Mouse (Mus musculus) ovary, adult 18-20 months (tissue): ENCODE results near the gene Hexim1.

Experiments
- DNase-seq: peaks from one replicate; pipeline ENCODE4 v3.0.0; 2022; ENCODE audit warnings: low spot score, mixed read lengths

Gene Hexim1

GRCm38 (mm10) chr11:103116008-103116818 is at the start of gene Hexim1:
Gene Hexim1, plus strand, starts transcription at chr11:103116231.
- DNase-seq: peak; percentile 100

- DNase-seq: no peak
These were observed 49.0 kb upstream of the Hexim1 start for GRCm38 (mm10) chr11:103067051-103067361.

- DNase-seq: no peak
These were observed 48.5 kb upstream of the Hexim1 start for GRCm38 (mm10) chr11:103067457-103068001.

- no peak for DNase-seq
These were observed 47.8 kb upstream of the Hexim1 start for GRCm38 (mm10) chr11:103068272-103068671.

GRCm38 (mm10) chr11:103068884-103069283 is 47.1 kb upstream of the Hexim1 start:
- no peak for DNase-seq

GRCm38 (mm10) chr11:103069731-103070130 is 46.3 kb upstream of the Hexim1 start:
- DNase-seq: no peak

- DNase-seq: no peak
These were observed 45.6 kb upstream of the Hexim1 start for GRCm38 (mm10) chr11:103070322-103070880.

- no peak for DNase-seq
These were observed 42.4 kb upstream of the Hexim1 start for GRCm38 (mm10) chr11:103073671-103074070.

GRCm38 (mm10) chr11:103074121-103074650 is 41.8 kb upstream of the Hexim1 start:
- DNase-seq: no peak

- DNase-seq: no peak
These were observed 41.2 kb upstream of the Hexim1 start for GRCm38 (mm10) chr11:103074796-103075323.

GRCm38 (mm10) chr11:103076010-103076409 is 40.0 kb upstream of the Hexim1 start:
- no peak for DNase-seq

GRCm38 (mm10) chr11:103076581-103076980 is 39.5 kb upstream of the Hexim1 start:
- DNase-seq: no peak

- no peak for DNase-seq
These were observed 37.9 kb upstream of the Hexim1 start for GRCm38 (mm10) chr11:103078131-103078530.

GRCm38 (mm10) chr11:103080323-103081091 is 35.5 kb upstream of the Hexim1 start:
- no peak for DNase-seq

- no peak for DNase-seq
These were observed 34.4 kb upstream of the Hexim1 start for GRCm38 (mm10) chr11:103081631-103082030.

- no peak for DNase-seq
These were observed 22.7 kb upstream of the Hexim1 start for GRCm38 (mm10) chr11:103093306-103093705.

- DNase-seq: no peak
These were observed 21.9 kb upstream of the Hexim1 start for GRCm38 (mm10) chr11:103093862-103094833.

- no peak for DNase-seq
These were observed 20.8 kb upstream of the Hexim1 start for GRCm38 (mm10) chr11:103095107-103095670.

GRCm38 (mm10) chr11:103095801-103096200 is 20.2 kb upstream of the Hexim1 start:
- DNase-seq: no peak
